Mouse (Mus musculus) small intestine, adult 2 months (tissue): ENCODE measurements around the gene Cadps.

Source experiments
- CTCF ChIP-seq: fragments of 200-500 bp; IDR thresholded peaks from 2 replicates; pipeline ENCODE4 v1.5.1; 2012; ENCODE audit warnings: low read depth, mild to moderate bottlenecking, control low read depth, inconsistent platforms, low read length, moderate library complexity, mixed read lengths; ENCODE audit not compliant: insufficient replicate concordance, insufficient read length; ENCODE audit errors: extremely low read depth
- POLR2A ChIP-seq: fragments of 200-500 bp; IDR thresholded peaks from 2 replicates; pipeline ENCODE4 v1.6.1; 2012; ENCODE audit warnings: low read depth, mild to moderate bottlenecking, control low read depth, inconsistent platforms, low read length, moderate library complexity

DNA sequence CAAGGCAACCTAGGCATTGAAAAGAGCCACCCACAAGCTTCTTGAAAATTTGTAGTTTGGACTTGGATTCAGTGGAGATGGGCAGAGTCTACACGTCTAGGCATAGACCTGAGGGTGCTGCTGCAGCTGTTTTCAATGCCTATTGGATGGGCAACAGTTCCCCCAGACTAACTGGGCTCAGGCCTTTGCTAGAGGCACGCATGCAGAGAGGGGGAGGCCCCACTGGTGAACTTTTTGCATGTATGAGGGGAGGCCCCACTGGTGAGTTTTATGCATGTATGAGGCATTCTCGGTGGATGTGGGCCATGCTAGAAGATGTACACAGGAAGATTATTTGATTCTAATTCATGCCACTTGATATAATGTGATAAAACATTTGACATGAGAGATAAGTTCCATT lies 413.1 kb downstream of the Cadps start:
- no peak for TF ChIP-seq CTCF
- TF ChIP-seq POLR2A, result no peak
